Mouse (Mus musculus) MEL (cell line): ENCODE data around the gene Gm49711. TPM values are rescaled to one million over a fixed set of nuclear protein-coding genes. Genes with fewer than 3 reads are reported as not detected.

ENCODE experiments used
- DNase-seq: peaks from one replicate; pipeline ENCODE4 v3.0.0; 2011; ENCODE audit warnings: low read depth, low spot score
- H3K27ac ChIP-seq: 2 replicates; pipeline ENCODE4 v1.5.1; 2012; ENCODE audit warnings: low read depth, mild to moderate bottlenecking, control low read depth, low read length, moderate library complexity; ENCODE audit not compliant: control insufficient read depth
- H3K27me3 ChIP-seq, 2 experiments: fragments of 150-350 bp in 1 of 2; sonication (generic) in 1 of 2; 2 replicates each; pipeline ENCODE4 v1.6.1; 2012; ENCODE audit warnings: low read length in 2 of 2, mild to moderate bottlenecking in 2 of 2, improper control_type of control experiment in 1 of 2, moderate library complexity in 1 of 2; ENCODE audit not compliant: insufficient read depth in 2 of 2, control insufficient read depth in 1 of 2
- H3K36me3 ChIP-seq, 2 experiments: 2 replicates each; pipeline ENCODE4 v1.6.1; 2012 to 2014; ENCODE audit warnings: low read length in 2 of 2, improper control_type of control experiment in 1 of 2, inconsistent platforms in 1 of 2, mild to moderate bottlenecking in 1 of 2; ENCODE audit not compliant: insufficient read depth in 2 of 2, control insufficient read depth in 1 of 2
- H3K4me1 ChIP-seq, 2 experiments: fragments of 150-350 bp in 1 of 2; sonication (generic) in 1 of 2; 2 replicates each; pipeline ENCODE4 v1.6.1; 2012; ENCODE audit warnings: low read length in 2 of 2, improper control_type of control experiment in 1 of 2, mild to moderate bottlenecking in 1 of 2; ENCODE audit not compliant: insufficient read depth in 2 of 2, control insufficient read depth in 1 of 2
- H3K4me3 ChIP-seq, 2 experiments: fragments of 150-350 bp in 1 of 2; sonication (generic) in 1 of 2; 2 replicates each; pipeline ENCODE4 v1.5.1; 2012; ENCODE audit warnings: low read depth in 2 of 2, low read length in 2 of 2, mild to moderate bottlenecking in 2 of 2, moderate library complexity in 2 of 2, control low read depth in 1 of 2, improper control_type of control experiment in 1 of 2; ENCODE audit not compliant: control insufficient read depth in 1 of 2, insufficient read depth in 1 of 2
- H3K79me2 ChIP-seq: 2 replicates; pipeline ENCODE4 v1.6.1; 2012; ENCODE audit warnings: mild to moderate bottlenecking, low read length, moderate library complexity; ENCODE audit not compliant: control insufficient read depth, poor library complexity, insufficient read depth
- H3K9ac ChIP-seq: 2 replicates; pipeline ENCODE4 v1.6.1; 2012; ENCODE audit warnings: low read depth, mild to moderate bottlenecking, control low read depth, low read length, moderate library complexity; ENCODE audit not compliant: control insufficient read depth, poor library complexity, severe bottlenecking
- H3K9me3 ChIP-seq: fragments of 150-350 bp; sonication (generic); replicated peaks from 2 replicates; pipeline ENCODE4 v1.6.1; 2012; ENCODE audit warnings: mild to moderate bottlenecking, low read length, improper control_type of control experiment, moderate library complexity; ENCODE audit not compliant: insufficient read depth
- CHD2 ChIP-seq: IDR thresholded peaks from 2 replicates; pipeline ENCODE4 v1.6.1; 2011; ENCODE audit warnings: low read length, improper control_type of control experiment
- EP300 ChIP-seq, 2 experiments: IDR thresholded peaks; 2 replicates each; pipeline ENCODE4 v1.6.1; 2011; ENCODE audit warnings: improper control_type of control experiment in 2 of 2, low read length in 2 of 2, low read depth in 1 of 2, mild to moderate bottlenecking in 1 of 2
- ETS1 ChIP-seq: IDR thresholded peaks from 2 replicates; pipeline ENCODE4 v1.6.1; 2012; ENCODE audit warnings: low read depth, mild to moderate bottlenecking, inconsistent platforms, low read length, improper control_type of control experiment, moderate library complexity
- GABPA ChIP-seq: IDR thresholded peaks from 2 replicates; pipeline ENCODE4 v1.6.1; 2012; ENCODE audit warnings: low read depth, mild to moderate bottlenecking, inconsistent platforms, low read length, improper control_type of control experiment, moderate library complexity
- KAT2A ChIP-seq: conservative IDR thresholded peaks from 2 replicates; pipeline ENCODE4 v1.6.1; 2012; ENCODE audit warnings: low read depth, low read length, improper control_type of control experiment, inconsistent platforms
- MEF2A ChIP-seq: IDR thresholded peaks from 2 replicates; pipeline ENCODE4 v1.6.1; 2014; ENCODE audit warnings: low read depth, mild to moderate bottlenecking, inconsistent platforms, low read length, improper control_type of control experiment; ENCODE audit not compliant: poor library complexity, insufficient replicate concordance, severe bottlenecking; ENCODE audit errors: extremely low read depth
- MYC ChIP-seq: IDR thresholded peaks from 2 replicates; pipeline ENCODE4 v1.6.1; 2011; ENCODE audit warnings: low read depth, mild to moderate bottlenecking, low read length, improper control_type of control experiment, moderate library complexity
- POLR2A ChIP-seq, 2 experiments: IDR thresholded peaks; 2 replicates each; pipeline ENCODE4 v1.6.1; 2011 to 2012; ENCODE audit warnings: low read length in 2 of 2, mild to moderate bottlenecking in 2 of 2, control low read depth in 1 of 2, improper control_type of control experiment in 1 of 2, low read depth in 1 of 2, moderate library complexity in 1 of 2; ENCODE audit not compliant: control insufficient read depth in 1 of 2, insufficient read depth in 1 of 2, poor library complexity in 1 of 2
- RAD21 ChIP-seq: IDR thresholded peaks from 2 replicates; pipeline ENCODE4 v1.6.1; 2011; ENCODE audit warnings: mild to moderate bottlenecking, low read depth, low read length, improper control_type of control experiment
- RCOR1 ChIP-seq: IDR thresholded peaks from 2 replicates; pipeline ENCODE4 v1.6.1; 2012; ENCODE audit warnings: low read depth, mild to moderate bottlenecking, inconsistent platforms, low read length, improper control_type of control experiment
- ZKSCAN1 ChIP-seq: IDR thresholded peaks from 2 replicates; pipeline ENCODE4 v1.6.1; 2012; ENCODE audit warnings: low read depth, mild to moderate bottlenecking, inconsistent platforms, low read length, improper control_type of control experiment, moderate library complexity
- polyA plus RNA-seq, 2 experiments: library from polyadenylated mRNA; stranded (reverse) in 1 of 2; unstranded in 1 of 2; fragments of >175 nt in 1 of 2; fragments of >200 nt in 1 of 2; gene quantifications; 2 replicates each; pipeline versions ENCODE4 v1.2.1 to v1.2.4; 2012; ENCODE audit warnings: low replicate concordance in 2 of 2, low read depth in 1 of 2; ENCODE audit not compliant: insufficient read length in 2 of 2, insufficient read depth in 1 of 2, missing spikeins in 1 of 2
- total RNA-seq: library from RNA; depleted of rRNA; stranded (reverse); fragments of 300-350 nt; gene quantifications from 2 replicates; pipeline ENCODE4 v1.2.3, GENCODE M21; 2012

Gm49711 gene
- total and polyA plus RNA-seq, 3 experiments = not detected

- Histone ChIP-seq H3K4me1 (no peaks in the 10 kb centered on the region), H3K4me3 (no peak overlapping the region), H3K9me3 (no peaks in the 10 kb centered on the region), H3K27ac (no peak overlapping the region), H3K27me3 (peaks cover 4 to 13% of the 10 kb centered on the region in 2 experiments), H3K9ac (no peak overlapping the region), H3K36me3 (no peaks in the 10 kb centered on the region), H3K79me2 (no peaks in the 10 kb centered on the region)
- DNase-seq = no peak
- TF ChIP-seq KAT2A = no peak
- TF ChIP-seq POLR2A (IDR thresholded peaks at IDR 0.05; ENCODE audit: control insufficient read depth in 1 of 2, insufficient read depth in 1 of 2, low read depth in 1 of 2, low read length in 2 of 2, poor library complexity in 1 of 2) = no peak
- no peak for TF ChIP-seq CHD2
- no peak for TF ChIP-seq ZKSCAN1
- no peak for TF ChIP-seq ETS1
- no peak for TF ChIP-seq MEF2A
Measured at GRCm38 (mm10) chr16:92215599-92216390, 157.7 kb downstream of the Gm49711 start.

- Histone ChIP-seq H3K79me2 (no peaks in the 10 kb centered on the region), H3K36me3 (no peaks in the 10 kb centered on the region), H3K9ac (no peak overlapping the region), H3K9me3 (no peaks in the 10 kb centered on the region), H3K27ac (no peak overlapping the region), H3K4me1 (no peaks in the 10 kb centered on the region), H3K27me3 (peaks cover 2 to 9% of the 10 kb centered on the region in 2 experiments), H3K4me3 (no peak overlapping the region)
- no peak for DNase-seq
- TF ChIP-seq GABPA (no peak), MYC (no peak), EP300 (IDR thresholded peaks at IDR 0.05; ENCODE audit: low read depth in 1 of 2, low read length in 2 of 2) (no peak)
Measured at GRCm38 (mm10) chr16:92220754-92221153, 162.6 kb downstream of the Gm49711 start.

GRCm38 (mm10) chr16:92228332-92228919 lies 170.3 kb downstream of the Gm49711 start:
- DNase-seq = no peak
- TF ChIP-seq RCOR1 (no peak), RAD21 (no peak)
- Histone ChIP-seq H3K27me3 (no peaks in the 10 kb centered on the region), H3K9me3 (no peaks in the 10 kb centered on the region), H3K36me3 (no peaks in the 10 kb centered on the region), H3K4me3 (no peak overlapping the region), H3K9ac (no peak overlapping the region), H3K27ac (no peak overlapping the region), H3K4me1 (no peaks in the 10 kb centered on the region), H3K79me2 (no peaks in the 10 kb centered on the region)
